Mouse (Mus musculus) CH12.LX (cell line): Measurements from ENCODE around the gene Tnnc1. TPM values are rescaled to one million over a fixed set of nuclear protein-coding genes. Genes with fewer than 3 reads are reported as not detected.
A peak's percentile ranks its signal among the peaks of the same experiment; 100 is the strongest.

ENCODE experiments used
- DNase-seq: peaks from one replicate; pipeline ENCODE4 v3.0.0-alpha.2; 2013; ENCODE audit errors: extremely low read depth
- H3K27ac ChIP-seq: 2 replicates; pipeline ENCODE4 v1.5.1; 2012; ENCODE audit warnings: low read depth, mild to moderate bottlenecking, control low read depth, moderate library complexity; ENCODE audit not compliant: insufficient read depth
- H3K27me3 ChIP-seq: replicated peaks from 2 replicates; pipeline ENCODE3; 2012; ENCODE audit warnings: inconsistent platforms
- H3K36me3 ChIP-seq, 2 experiments: replicated peaks in 1 of 2; 2 replicates each; pipeline versions ENCODE3 to v1.6.1; 2012; ENCODE audit warnings: inconsistent platforms in 1 of 2, low read length in 1 of 2, mild to moderate bottlenecking in 1 of 2, mixed read lengths in 1 of 2, moderate library complexity in 1 of 2; ENCODE audit not compliant: control insufficient read depth in 1 of 2, insufficient read depth in 1 of 2
- H3K4me1 ChIP-seq, 2 experiments: 2 replicates each; pipeline ENCODE4 v1.6.1; 2012; ENCODE audit warnings: inconsistent platforms in 1 of 2, moderate library complexity in 1 of 2; ENCODE audit not compliant: insufficient read depth in 2 of 2, control insufficient read depth in 1 of 2
- H3K4me2 ChIP-seq: 2 replicates; pipeline ENCODE4 v1.6.1; 2012; ENCODE audit warnings: low read depth, mild to moderate bottlenecking, control low read depth; ENCODE audit not compliant: poor library complexity, insufficient read depth, severe bottlenecking
- H3K4me3 ChIP-seq, 3 experiments: fragments of 150-350 bp in 1 of 3; sonication (generic) in 1 of 3; replicated peaks in 1 of 3; 2 replicates each; pipeline versions ENCODE3 to v1.5.1; 2011 to 2012; ENCODE audit warnings: low read depth in 2 of 3, low read length in 2 of 3, mild to moderate bottlenecking in 2 of 3, moderate library complexity in 2 of 3, control low read depth in 1 of 3, improper control_type of control experiment in 1 of 3, inconsistent platforms in 1 of 3, mixed read lengths in 1 of 3; ENCODE audit not compliant: poor library complexity in 1 of 3
- H3K79me2 ChIP-seq: replicated peaks from 2 replicates; pipeline ENCODE4 v1.6.1; 2012; ENCODE audit warnings: mild to moderate bottlenecking, moderate library complexity; ENCODE audit not compliant: control insufficient read depth, poor library complexity, insufficient read depth, severe bottlenecking; ENCODE audit errors: extremely low read depth
- H3K9ac ChIP-seq: 2 replicates; pipeline ENCODE4 v1.6.1; 2012; ENCODE audit warnings: low read depth, mild to moderate bottlenecking, control low read depth, moderate library complexity; ENCODE audit not compliant: insufficient read depth
- H3K9me3 ChIP-seq: replicated peaks from 2 replicates; pipeline ENCODE3; 2012; ENCODE audit warnings: low read length, inconsistent platforms, mixed read lengths
- BHLHE40 ChIP-seq: IDR thresholded peaks from 2 replicates; pipeline ENCODE4 v1.6.1; 2011; ENCODE audit warnings: mild to moderate bottlenecking, low read depth, low read length, improper control_type of control experiment
- CHD1 ChIP-seq: IDR thresholded peaks from 2 replicates; pipeline ENCODE4 v1.6.1; 2012; ENCODE audit warnings: low read depth, low read length, improper control_type of control experiment, inconsistent platforms
- CHD2 ChIP-seq: IDR thresholded peaks from 2 replicates; pipeline ENCODE4 v1.6.1; 2011; ENCODE audit warnings: low read length, improper control_type of control experiment
- E2F4 ChIP-seq: IDR thresholded peaks from 2 replicates; pipeline ENCODE4 v1.6.1; 2011; ENCODE audit warnings: low read depth, low read length, improper control_type of control experiment; ENCODE audit not compliant: insufficient replicate concordance
- ELF1 ChIP-seq: IDR thresholded peaks from 2 replicates; pipeline ENCODE4 v1.6.1; 2014; ENCODE audit warnings: low read depth, mild to moderate bottlenecking, inconsistent platforms, low read length, improper control_type of control experiment
- EP300 ChIP-seq: IDR thresholded peaks from 2 replicates; pipeline ENCODE4 v1.6.1; 2011; ENCODE audit warnings: low read length, improper control_type of control experiment
- ETS1 ChIP-seq: conservative IDR thresholded peaks from 2 replicates; pipeline ENCODE4 v1.6.1; 2012; ENCODE audit warnings: low read depth, mild to moderate bottlenecking, inconsistent platforms, low read length, improper control_type of control experiment, moderate library complexity
- IRF4 ChIP-seq: IDR thresholded peaks from 2 replicates; pipeline ENCODE4 v1.6.1; 2014; ENCODE audit warnings: low read depth, mild to moderate bottlenecking, inconsistent platforms, low read length, improper control_type of control experiment
- JUN ChIP-seq: IDR thresholded peaks from 2 replicates; pipeline ENCODE4 v1.6.1; 2011; ENCODE audit warnings: low read depth, mild to moderate bottlenecking, low read length, improper control_type of control experiment, moderate library complexity; ENCODE audit not compliant: insufficient read depth
- JUND ChIP-seq: conservative IDR thresholded peaks from 2 replicates; pipeline ENCODE4 v1.6.1; 2011; ENCODE audit warnings: low read depth, low read length, improper control_type of control experiment
- KAT2A ChIP-seq: IDR thresholded peaks from 2 replicates; pipeline ENCODE4 v1.6.1; 2012; ENCODE audit warnings: low read length, improper control_type of control experiment, inconsistent platforms; ENCODE audit not compliant: insufficient replicate concordance
- MAX ChIP-seq: IDR thresholded peaks from 2 replicates; pipeline ENCODE4 v1.6.1; 2011; ENCODE audit warnings: low read length, improper control_type of control experiment
- MEF2A ChIP-seq: IDR thresholded peaks from 2 replicates; pipeline ENCODE4 v1.6.1; 2014; ENCODE audit warnings: low read depth, mild to moderate bottlenecking, inconsistent platforms, low read length, improper control_type of control experiment, borderline replicate concordance
- MXI1 ChIP-seq: IDR thresholded peaks from 2 replicates; pipeline ENCODE4 v1.6.1; 2011; ENCODE audit warnings: mild to moderate bottlenecking, low read depth, low read length, improper control_type of control experiment
- MYC ChIP-seq: IDR thresholded peaks from 2 replicates; pipeline ENCODE4 v1.6.1; 2011; ENCODE audit warnings: low read depth, mild to moderate bottlenecking, improper control_type of control experiment, low read length
- NELFE ChIP-seq: IDR thresholded peaks from 2 replicates; pipeline ENCODE4 v1.6.1; 2011; ENCODE audit warnings: low read depth, low read length, improper control_type of control experiment
- PAX5 ChIP-seq: IDR thresholded peaks from 2 replicates; pipeline ENCODE4 v1.6.1; 2012; ENCODE audit warnings: low read length, inconsistent platforms, mixed read lengths
- POLR2AphosphoS2 ChIP-seq: IDR thresholded peaks from 2 replicates; pipeline ENCODE4 v1.6.1; 2011; ENCODE audit warnings: low read depth, low read length, improper control_type of control experiment
- RAD21 ChIP-seq: IDR thresholded peaks from 2 replicates; pipeline ENCODE4 v1.6.1; 2011; ENCODE audit warnings: low read depth, mild to moderate bottlenecking, low read length, improper control_type of control experiment, moderate library complexity
- SMC3 ChIP-seq: IDR thresholded peaks from 2 replicates; pipeline ENCODE4 v1.6.1; 2011; ENCODE audit warnings: low read depth, low read length, improper control_type of control experiment
- USF1 ChIP-seq: IDR thresholded peaks from 2 replicates; pipeline ENCODE4 v1.6.1; 2014; ENCODE audit warnings: low read depth, mild to moderate bottlenecking, inconsistent platforms, low read length, improper control_type of control experiment
- USF2 ChIP-seq: conservative IDR thresholded peaks from 2 replicates; pipeline ENCODE4 v1.6.1; 2011; ENCODE audit warnings: low read depth, low read length, improper control_type of control experiment
- ZC3H11A ChIP-seq: IDR thresholded peaks from 2 replicates; pipeline ENCODE4 v1.6.1; 2012; ENCODE audit warnings: low read depth, mild to moderate bottlenecking, inconsistent platforms, low read length, improper control_type of control experiment
- ZNF384 ChIP-seq: IDR thresholded peaks from 2 replicates; pipeline ENCODE4 v1.6.1; 2012; ENCODE audit warnings: low read depth, low read length, improper control_type of control experiment, inconsistent platforms
- dilution Hi-C: fragments of 300-500 bp; cut with MboI; formaldehyde crosslinking; loops from 2 replicates; pipeline ENCODE4 v1.14.3; 2020; ENCODE audit warnings: low sequenced_read_pairs; ENCODE audit not compliant: extremely low pct_unique_long_range_greater_than_20kb, extremely low pct_ligation_motif_present
- in situ Hi-C: fragments of 300-500 bp; cut with MboI; formaldehyde crosslinking; loops from 3 replicates; pipeline ENCODE4 v1.14.3; 2019; ENCODE audit warnings: low sequenced_read_pairs, low pct_ligation_motif_present, low pct_unique_long_range_greater_than_20kb, mixed read lengths
- polyA plus RNA-seq: library from polyadenylated mRNA; unstranded; fragments of >175 nt; gene quantifications from 2 replicates; pipeline ENCODE4 v1.2.1, GENCODE M21; 2012; ENCODE audit warnings: low read depth; ENCODE audit not compliant: insufficient read length
- total RNA-seq, 2 experiments: library from RNA; depleted of rRNA; stranded (reverse); fragments of 300-350 nt in 1 of 2; fragments of >200 nt in 1 of 2; gene quantifications; 2 replicates each; pipeline ENCODE4 v1.2.3; 2012 to 2014

Tnnc1 gene
- total and polyA plus RNA-seq, 3 experiments, result 0.25 to 0.66 (median 0.63) TPM

- peaks cover 13 to 41% of the 10 kb centered on the region in 2 experiments for H3K4me1 ChIP-seq
- no peak within 1 kb of the TSS for H3K27ac ChIP-seq
- no peak for TF ChIP-seq EP300
- TF ChIP-seq MYC, result no peak
- no peak for TF ChIP-seq RAD21
- no peak for TF ChIP-seq NELFE
- TF ChIP-seq JUND, result no peak
- no peak for TF ChIP-seq E2F4
- no peak for TF ChIP-seq ZC3H11A
- no peak for TF ChIP-seq MEF2A
- TF ChIP-seq USF2, result no peak
- TF ChIP-seq PAX5, result no peak
- no peak for TF ChIP-seq BHLHE40
- TF ChIP-seq ZNF384, result no peak
- no peak for TF ChIP-seq MXI1
- H3K4me3 ChIP-seq, result no peak within 1 kb of the TSS
- dilution Hi-C loops, result no loop called here
- peaks cover 31 to 35% of the 10 kb centered on the region in 2 experiments for H3K36me3 ChIP-seq
- H3K27me3 ChIP-seq, result no peaks in the 10 kb centered on the region
- H3K9ac ChIP-seq, result no peak within 1 kb of the TSS
- H3K4me2 ChIP-seq, result no peak within 1 kb of the TSS
- no peaks in the 10 kb centered on the region for H3K9me3 ChIP-seq
- no peaks in the 10 kb centered on the region for H3K79me2 ChIP-seq
- no peak for DNase-seq
- in situ Hi-C loops, result no loop called here
These were observed 39.7 kb upstream of the Tnnc1 start, which contains the start of gene Stab1 for GRCm38 (mm10) chr14:31168425-31168824. Stab1 (minus strand) TSS chr14:31168641.

GRCm38 (mm10) chr14:31169508-31169907 lies 38.6 kb upstream of the Tnnc1 start:
- no peaks in the 10 kb centered on the region for H3K9me3 ChIP-seq
- H3K9ac ChIP-seq, result no peak overlapping the region
- no peak overlapping the region for H3K4me2 ChIP-seq
- no peak for TF ChIP-seq ELF1
- peak; percentile 50; the same call in 1 of the 2 replicates for TF ChIP-seq EP300
- TF ChIP-seq RAD21, result no peak
- TF ChIP-seq IRF4, result peak; percentile 74
- no peak for TF ChIP-seq USF1
- 0 out of 2 replicates have a peak, but pooled peaks have one; percentile 14 for TF ChIP-seq KAT2A
- TF ChIP-seq CHD2, result peak; percentile 29; the same call in 1 of the 2 replicates
- TF ChIP-seq ETS1, result no peak
- TF ChIP-seq JUN, result no peak
- no peak for TF ChIP-seq SMC3
- peak; percentile 60; the same call in 1 of the 2 replicates for TF ChIP-seq POLR2AphosphoS2
- TF ChIP-seq MAX, result no peak
- TF ChIP-seq CHD1, result no peak
- no peaks in the 10 kb centered on the region for H3K79me2 ChIP-seq
- H3K27ac ChIP-seq, result no peak overlapping the region
- in situ Hi-C loops, result no loop called here
- peaks cover 13 to 34% of the 10 kb centered on the region in 2 experiments for H3K4me1 ChIP-seq
- H3K27me3 ChIP-seq, result no peaks in the 10 kb centered on the region
- dilution Hi-C loops, result no loop called here
- DNase-seq, result peak; percentile 64
- H3K36me3 ChIP-seq, result peaks cover 42 to 45% of the 10 kb centered on the region in 2 experiments
- no peak overlapping the region for H3K4me3 ChIP-seq
